Mouse (Mus musculus): Measurements from ENCODE around the gene Rab11fip4.
A peak's percentile ranks its signal among the peaks of the same experiment; 100 is the strongest.

Rab11fip4 gene

DNA sequence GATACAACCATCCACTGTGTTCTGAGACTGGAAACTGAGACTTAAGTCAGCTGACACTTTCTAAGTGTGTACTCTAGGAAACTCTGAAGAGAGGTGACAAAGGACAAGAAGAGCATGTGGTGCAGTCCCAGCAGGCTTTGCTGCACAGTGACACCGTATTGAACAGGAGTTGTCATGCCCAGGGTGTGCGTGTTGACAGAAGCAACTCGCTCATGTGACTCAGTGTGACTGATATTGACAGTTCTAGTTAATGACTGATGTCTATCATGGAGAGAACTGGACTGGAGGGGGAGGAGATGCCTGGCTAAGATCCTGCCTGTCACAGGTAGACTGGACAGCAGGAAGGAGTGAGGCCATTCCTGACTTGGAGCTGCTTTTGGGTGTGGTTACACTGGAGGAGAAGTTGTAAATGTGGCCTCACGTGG, 63.4 kb downstream of the Rab11fip4 start:
- no peak for DNase-seq (ENCODE audit: low spot score)

DNA sequence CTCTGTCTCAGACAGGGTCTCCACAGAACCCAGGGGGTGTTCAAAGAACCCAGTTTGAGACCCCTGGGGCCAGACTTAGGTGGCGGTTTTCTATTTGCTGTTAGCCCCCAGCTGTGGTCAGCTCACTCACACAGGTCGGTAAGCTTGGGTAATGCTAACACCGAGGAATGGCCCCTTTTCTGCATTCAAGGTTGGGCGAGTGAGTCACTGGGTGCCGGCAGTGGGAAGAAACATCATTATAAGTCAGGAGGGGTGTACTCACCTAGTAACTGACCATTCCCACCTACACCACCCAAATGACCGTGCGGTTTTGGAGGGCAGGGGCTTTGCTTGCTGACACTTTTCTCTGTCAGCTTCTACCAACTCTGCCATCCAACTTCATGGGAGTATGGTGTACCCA, 64.6 kb downstream of the Rab11fip4 start:
- no peak for DNase-seq (ENCODE audit: low spot score)

DNA sequence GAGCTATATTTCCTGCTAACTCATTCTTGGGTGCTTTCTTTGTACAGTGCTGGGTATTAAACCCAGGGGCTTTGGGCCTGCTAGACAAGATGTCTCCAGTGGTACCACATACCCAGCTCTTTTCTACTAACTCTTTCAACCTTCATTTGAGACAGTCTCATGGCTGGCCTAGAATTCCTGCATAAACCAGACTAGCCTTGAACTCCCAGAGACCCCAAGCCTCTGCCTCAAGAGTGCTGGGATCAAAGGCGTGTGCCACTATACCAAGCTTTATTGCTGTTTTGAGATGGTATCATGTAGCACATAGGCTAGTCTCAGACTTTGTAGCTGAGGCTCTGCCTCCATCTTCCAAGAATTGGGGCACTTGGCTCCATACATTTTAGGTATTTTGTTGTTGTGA, 65.5 kb downstream of the Rab11fip4 start:
- DNase-seq (ENCODE audit: low spot score): no peak

DNA sequence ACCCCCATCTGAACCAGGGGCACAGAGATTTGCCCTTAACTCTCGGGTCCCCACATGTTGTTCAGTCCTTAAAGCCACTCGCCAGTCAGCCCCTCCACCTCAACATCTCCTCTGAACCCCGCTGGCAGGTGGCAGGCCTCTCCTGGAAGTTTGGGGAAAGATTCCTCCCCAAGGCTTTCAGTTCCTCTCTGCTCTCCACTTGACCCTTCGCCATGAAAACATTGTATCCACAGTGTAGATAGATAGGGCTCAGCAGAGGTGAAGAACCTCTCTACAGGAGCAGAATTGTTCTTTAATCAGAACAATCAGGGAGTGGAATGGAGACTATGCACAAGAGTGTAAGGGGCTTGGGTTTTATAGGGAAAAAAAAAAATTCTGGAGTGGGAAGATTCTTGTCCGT, 66.0 kb downstream of the Rab11fip4 start:
- DNase-seq (ENCODE audit: low spot score): no peak

DNA sequence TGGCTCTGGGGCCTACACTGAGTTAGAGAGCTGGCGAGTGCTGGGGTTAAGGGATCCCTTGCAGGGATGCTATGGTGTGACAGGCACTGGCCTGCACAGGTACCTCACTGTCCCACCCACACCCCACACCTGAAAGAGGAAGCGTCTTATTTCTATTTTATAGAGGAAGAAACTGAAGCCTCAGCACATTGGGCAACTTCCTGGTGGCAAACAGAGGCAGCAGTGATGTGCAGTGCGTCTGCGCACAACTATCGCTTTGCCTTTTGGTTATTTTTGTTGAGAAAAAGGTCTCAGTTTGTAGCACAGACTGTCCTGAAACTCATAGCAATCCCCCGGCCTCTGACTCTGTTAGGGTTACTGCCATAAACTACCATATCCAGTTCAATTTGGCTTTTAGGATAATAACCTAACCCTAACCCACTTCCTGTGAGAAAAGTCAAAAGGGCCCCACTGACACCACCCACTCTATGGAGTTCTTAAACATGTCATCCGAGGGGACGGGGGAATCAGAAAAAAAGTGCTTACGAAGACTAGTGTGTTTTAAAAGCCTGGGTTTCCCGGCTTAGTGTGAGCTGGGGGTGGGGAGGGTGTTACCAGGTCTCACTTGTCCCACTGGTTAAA, 67.3 kb downstream of the Rab11fip4 start:
- DNase-seq (ENCODE audit: low spot score): no peak

DNA sequence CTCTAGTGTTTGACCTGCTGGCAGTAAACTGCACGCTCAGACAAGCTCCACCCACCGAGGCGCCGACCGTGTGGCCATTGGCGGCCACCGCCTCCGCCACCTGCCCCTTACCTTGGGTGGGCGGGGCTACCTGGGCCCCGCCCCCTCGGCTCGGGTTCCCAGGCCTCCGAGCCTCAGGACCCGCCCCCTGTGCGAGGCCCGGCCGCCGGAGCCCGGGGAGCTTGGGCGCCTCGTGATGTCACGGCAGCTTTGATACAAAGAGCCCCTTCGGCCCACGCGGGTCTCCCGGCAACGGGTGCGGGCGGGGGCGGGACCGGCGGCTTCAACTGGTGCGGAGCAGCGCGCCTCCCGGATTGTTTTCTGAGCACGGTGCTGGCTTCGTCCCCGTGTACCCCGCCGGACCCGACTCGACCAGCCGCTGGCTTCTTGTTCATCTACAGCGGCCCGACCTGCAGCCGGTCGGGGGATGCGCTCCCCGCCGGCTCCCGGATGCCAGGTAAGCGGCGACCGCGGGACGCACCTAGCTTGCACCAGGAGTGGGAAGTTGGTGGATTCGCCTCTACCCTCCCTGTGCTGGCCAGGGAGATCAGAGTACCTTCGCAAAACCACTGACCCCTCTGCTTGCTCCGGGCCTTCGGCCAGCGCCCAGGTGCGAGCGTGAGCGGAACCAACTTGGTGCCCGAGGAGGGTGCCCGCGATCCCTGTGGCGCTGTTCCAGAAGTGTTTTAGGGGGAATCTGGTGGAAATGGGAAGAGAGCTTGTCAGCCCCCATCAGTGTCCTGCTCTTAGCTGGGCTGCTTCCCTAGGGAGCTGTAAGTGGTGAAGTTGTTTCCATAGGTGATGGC, 69.6 kb downstream of the Rab11fip4 start:
- DNase-seq (ENCODE audit: low spot score): no peak

DNA sequence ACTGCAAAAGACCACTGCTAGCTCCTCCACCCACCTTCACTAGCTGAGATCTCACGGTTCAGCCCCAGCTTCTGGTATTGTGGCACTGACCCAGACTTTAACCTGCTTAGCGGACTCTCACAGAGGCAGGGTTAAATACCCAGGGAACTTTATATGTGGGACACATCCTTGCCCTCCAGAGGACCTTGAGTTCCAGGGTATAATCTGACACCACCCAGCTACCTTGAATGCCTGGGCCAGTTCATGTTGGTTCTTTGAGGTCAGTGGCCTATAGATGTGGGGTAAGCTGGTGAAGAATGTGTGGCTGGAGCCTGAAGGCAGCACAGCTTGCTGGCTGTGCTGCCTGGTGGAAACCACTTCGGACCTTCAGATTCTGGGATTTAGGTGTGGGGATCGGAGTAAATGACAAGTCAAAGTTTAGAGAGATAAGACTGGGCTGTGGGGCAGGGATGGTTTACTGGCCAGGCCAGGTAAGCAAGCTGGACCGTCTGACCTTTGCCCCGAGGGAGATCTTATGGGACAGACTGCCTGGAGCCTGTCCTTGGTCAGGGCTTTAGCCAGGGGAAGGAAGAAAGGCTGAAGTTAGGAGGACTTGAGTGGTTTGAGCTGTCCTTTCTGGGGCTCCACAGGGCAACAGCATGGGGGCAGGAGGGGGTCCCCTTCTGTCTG, 71.0 kb downstream of the Rab11fip4 start:
- DNase-seq (ENCODE audit: low spot score): no peak

DNA sequence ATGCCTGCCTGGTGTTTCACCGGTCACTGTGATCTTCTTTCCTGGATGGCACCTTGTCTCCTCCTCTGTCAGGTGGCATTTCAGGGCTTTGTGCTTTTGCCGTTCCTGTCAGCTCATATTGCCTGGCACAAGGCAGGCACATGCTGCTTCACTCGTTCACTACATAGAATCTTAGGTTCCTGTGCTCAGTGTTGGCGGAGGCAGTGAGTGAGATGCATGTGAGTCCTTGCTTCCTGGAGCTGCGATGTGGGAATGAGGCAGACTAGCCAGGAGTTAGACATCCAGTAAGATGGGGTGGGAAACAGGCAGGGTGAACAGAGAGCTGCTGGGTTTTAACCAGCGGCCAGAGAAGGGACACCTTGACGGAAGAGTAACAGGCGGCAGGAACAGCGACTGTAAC, 72.1 kb downstream of the Rab11fip4 start:
- no peak for DNase-seq (ENCODE audit: low spot score)

DNA sequence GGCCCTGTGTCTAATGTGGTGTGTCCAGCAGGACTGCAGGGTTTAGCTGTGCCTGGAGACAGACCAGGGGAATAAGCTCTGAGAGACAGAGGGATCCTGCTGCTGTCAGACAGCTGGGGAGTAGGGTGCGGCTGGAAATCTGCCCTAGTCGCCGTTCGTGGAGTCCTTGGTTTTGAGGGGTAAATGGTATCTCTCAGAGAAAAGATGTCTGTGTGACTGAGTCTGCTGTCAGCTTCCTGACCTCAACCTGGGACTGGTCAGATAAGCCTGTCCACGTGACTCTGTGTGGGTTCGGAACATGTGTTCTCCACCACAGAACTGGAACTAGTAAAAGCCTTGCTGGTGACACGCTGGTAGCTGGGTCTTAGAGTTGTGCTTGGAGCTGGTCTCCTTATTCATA, 72.6 kb downstream of the Rab11fip4 start:
- DNase-seq (ENCODE audit: low spot score): no peak

DNA sequence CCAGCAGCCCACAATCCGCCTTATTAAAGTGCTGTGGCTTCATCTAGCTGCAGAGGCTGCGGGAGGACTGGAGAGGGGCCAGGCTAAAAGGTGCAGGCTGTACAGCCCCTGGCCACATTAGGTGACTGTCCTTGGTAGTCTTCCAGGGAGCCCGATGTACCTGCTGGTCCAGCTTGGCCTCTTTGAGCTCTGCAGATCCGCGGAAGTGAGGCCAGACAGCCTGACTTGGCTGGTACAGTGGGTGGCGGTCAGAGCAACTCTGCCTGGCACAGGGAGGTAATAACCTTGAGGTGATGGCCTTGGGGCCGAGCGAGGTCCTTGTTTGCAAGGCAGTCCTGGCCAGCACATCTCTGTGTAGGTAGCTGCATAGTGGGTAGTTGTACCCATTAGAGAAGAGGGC, 75.5 kb downstream of the Rab11fip4 start:
- DNase-seq (ENCODE audit: low spot score): no peak

DNA sequence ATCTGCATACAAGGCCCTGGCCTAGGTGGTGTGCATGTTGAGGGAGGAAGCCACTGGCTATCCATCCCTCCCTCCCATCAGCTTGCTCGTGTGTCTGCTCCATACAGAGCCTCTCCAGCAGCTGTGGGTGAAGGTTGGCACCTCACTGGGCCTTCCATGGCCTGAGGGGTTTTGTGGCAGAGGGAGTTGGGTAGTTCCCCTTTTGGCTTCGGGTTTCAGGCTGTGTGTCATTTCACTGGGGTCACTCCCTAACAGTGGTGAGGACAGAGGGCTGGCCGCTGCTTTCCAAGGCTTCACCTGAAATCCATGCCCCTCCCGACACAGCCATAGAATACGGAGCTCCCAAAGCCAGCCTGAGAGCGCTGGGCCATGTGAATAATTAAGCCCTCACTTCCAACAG, 78.2 kb downstream of the Rab11fip4 start:
- no peak for DNase-seq (ENCODE audit: low spot score)

DNA sequence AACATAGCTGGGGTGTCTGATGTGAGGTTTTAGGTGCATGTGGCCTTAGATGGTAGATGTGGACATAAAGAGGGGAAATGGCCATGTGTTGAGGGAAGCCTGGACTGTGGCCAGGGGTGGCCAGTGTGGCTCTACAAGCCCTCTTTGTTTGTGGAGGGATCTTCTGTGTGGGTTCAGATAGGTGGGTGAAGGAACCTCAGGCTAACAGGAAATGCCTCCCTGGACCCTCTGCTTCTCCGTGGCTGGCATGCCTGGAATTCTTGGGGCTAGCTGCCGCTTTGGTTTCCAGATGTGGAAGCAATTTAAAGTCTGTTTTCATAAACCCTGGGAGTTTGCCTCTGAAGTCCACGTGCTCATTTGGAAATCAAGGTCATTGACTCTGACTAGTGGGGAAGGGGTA, 78.9 kb downstream of the Rab11fip4 start:
- DNase-seq (ENCODE audit: low spot score): no peak

DNA sequence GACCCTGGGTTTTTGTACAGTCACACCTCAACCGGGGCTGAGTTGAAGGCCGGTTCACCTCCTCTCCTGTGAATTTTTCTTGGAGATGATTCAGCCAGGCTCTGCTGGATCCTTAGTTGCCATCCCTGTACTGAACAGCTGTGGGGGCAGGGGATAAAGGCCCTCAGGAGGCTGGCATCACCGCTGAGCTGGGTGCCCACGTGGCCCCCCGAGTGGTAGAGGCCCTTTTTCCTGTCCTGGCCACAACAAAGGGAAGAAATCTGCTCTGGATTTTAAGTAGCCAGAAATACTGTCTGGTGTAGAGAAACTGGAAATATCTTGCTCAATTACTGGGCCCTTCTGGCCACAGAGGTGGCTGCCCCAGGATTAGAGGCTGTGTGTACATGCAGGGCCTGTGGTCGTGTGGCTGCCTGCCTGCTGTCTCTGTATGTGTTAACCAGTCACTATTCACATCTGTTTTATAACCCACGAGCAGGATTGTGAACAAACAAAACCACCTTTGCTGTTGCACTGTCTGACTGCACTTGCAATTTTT, 79.5 kb downstream of the Rab11fip4 start:
- DNase-seq (ENCODE audit: low spot score): no peak

DNA sequence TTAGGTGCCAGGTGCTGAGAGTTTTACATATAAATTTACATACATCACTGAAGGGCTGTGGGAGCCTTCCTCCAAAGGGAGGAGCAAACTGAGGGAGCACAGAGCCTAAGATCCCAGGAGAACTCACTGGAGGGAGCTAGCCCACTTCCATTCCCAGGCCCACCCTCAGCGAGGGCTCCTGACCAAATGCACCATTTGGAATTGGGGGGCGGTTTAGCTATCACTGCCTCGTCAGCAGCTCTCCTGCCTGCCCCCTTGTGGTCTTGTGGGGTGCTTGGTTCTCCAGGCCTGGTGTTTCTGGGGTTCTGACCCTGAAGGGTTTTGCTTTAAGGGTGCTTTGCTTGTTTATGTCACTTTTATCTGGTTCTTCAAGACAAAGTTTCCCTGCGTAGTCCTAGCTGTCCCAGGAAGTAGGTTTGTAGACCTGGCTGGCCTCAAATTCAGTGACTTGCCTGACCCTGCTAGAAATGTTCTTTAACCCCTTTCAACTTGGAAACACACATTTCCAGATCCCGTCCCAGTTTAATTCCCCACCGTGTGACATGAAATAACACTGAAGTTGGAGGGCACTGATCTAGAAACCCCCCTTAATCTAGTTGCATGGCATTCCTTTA, 80.8 kb downstream of the Rab11fip4 start:
- no peak for DNase-seq (ENCODE audit: low spot score)

DNA sequence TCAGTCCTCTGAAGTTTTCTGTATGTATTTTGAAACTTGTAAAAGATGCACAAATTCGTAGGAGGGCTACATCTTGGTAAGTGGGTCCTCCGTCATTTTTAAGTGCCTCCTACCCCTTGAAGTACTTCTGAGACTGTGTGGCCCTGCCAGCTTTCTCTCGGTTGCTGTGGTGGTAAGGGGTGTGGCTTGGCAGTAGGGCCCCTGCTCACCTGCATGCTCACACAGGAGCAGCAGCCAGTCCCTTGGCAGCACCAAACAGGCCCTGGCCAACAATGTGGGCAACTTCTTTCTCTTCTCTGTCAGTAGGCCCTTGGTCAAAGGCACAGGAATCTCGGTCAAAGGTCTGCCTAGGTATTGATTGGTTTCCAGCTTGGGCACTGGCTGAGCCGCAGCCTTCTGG, 82.1 kb downstream of the Rab11fip4 start:
- no peak for DNase-seq (ENCODE audit: low spot score)

DNA sequence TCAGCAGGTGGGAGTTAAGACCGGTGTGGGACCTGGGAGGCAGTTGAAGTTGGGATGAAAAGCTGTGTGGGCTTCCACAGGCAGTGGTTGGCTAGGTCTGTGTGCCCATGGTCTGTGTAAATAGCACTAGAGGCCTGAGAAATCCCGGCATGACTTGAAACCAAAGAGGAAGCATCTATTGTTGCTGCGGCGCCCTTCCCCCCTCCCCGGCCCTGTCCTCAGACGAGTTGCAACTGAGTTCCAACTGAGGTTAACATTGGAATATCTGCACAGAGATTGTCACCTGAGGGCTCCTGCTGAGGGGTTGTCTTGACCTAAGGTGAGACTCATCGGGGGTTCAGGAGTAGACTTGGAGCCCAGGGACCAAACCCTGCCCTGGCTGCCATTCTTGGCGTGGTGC, 82.7 kb downstream of the Rab11fip4 start:
- DNase-seq (ENCODE audit: low spot score): no peak

DNA sequence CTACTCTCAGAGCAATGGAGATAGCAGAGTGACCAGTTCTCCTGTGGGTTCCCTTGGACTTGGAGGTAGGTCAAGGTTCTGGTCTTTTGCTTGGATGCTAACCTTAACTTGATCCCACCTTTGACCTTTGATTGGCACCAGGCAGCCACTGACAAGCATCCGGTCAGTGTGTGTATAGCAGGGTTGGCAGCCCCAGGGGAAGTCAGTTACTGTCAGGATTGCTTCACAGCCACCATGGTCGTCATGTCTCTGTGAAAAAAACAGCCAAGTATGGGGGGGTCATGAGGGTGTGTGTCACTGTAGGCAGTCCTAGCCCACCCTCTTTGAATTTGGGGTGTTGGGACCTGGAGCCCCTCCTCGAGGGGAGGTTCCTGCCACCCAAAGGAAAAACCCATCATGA, 83.2 kb downstream of the Rab11fip4 start:
- no peak for DNase-seq (ENCODE audit: low spot score)

DNA sequence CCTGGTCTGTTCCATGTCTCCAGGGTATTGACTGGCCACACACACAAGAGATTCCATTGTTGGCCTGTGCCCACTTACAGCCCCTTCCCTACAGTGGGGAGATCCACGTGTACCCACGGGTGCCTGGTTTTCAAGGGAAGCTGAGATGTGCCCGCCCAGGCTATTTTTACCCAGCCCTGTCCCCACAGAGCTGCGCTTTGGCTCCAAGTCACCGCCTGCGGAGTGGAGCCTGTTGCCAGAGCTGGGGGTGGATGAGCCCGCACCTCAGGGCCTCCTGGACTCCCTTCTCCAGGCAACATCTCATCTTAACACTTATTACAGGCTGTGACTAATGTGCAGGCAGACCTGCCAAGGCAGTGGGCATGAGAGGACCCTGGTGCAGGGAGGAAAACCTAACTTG, 83.6 kb downstream of the Rab11fip4 start:
- DNase-seq (ENCODE audit: low spot score): no peak

DNA sequence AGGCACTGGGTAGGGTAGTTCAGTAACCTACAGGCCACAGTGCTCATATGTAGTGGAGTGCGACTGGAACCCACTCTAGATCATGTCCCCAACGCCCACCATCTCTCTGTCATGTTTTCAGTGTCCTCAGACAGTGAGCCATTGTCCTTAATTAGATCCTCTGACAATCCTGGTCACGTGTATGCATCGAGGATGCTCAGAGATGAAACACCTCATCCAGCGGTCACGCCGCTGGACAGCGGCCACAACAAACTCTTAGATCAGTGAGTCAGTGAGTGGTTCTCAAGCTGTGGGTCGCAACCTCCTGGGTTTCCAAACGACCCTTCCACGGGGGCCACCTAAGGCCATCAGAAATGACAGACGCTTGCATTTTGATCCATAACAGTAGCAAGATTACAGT, 84.3 kb downstream of the Rab11fip4 start:
- peak; percentile 18 for DNase-seq (ENCODE audit: low spot score)

DNA sequence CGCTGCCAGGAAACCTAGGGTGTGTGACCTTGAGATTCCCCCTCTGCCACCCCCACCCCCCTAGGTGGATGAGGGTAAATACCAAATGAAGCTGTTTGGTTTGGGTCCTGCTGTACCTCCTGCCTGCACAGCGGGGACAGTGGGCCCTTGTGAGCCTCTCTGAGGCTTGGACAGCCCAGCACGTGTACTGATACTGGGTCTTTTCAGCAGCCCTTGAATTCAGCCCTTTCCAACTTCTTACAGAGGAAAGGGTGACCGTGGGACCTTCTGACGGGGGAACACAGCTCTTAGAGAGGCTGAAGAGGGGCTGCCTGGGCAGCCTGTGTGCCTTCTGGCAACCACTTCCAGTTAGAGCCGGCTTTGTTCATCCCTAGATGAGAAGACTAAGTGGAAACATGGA, 85.0 kb downstream of the Rab11fip4 start:
- no peak for DNase-seq (ENCODE audit: low spot score)

DNA sequence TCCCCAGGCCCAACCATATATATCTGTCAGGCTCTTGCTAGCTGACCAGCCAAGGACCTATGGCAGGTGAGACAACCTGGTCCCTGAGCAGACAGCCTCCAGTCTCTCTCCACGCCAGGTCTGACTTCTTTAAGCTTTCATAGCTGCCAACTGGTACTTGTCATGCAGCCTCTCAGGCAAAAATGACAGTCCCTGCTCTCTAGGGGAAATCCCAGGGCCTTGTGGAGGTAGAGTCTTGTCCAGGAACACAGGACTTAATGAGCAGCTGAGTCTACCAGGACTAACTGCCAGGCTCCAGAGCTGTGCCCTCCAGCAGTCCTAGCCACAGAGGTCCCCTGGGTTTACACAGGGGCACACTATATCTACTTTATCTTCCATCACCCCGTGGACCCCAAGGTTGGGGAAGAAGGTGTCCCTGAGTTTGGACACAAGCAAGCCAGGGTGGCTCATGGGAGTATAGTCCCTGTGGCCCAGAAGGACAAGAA, 85.5 kb downstream of the Rab11fip4 start:
- no peak for DNase-seq (ENCODE audit: low spot score)

DNA sequence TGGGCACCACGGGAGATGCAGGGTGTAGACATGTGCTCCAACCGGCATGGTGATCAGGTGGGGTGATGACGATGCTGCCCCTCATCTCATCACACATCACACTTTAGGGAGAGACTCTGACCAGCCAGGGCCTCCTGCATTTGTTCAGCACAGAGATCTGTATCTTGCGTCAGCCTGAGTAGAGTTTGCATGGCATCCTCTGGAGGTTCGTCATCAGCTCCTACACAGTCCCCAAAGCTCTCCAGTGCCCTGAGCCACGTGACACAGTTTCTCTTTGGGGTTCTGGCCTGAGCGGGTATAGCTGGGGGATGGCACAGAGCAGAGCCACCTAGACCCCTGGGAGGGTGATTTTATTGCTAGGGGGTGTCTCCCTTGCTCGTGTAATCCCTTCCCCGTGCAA, 86.4 kb downstream of the Rab11fip4 start:
- no peak for DNase-seq (ENCODE audit: low spot score)
